Mouse (Mus musculus): ENCODE measurements around the gene Ppp6r2.

GRCm38 (mm10) chr15:89295580-89296165, 84.3 kb downstream of the Ppp6r2 start:
- TF ChIP-seq CTCF (IDR thresholded peaks at IDR 0.05; ENCODE audit: control insufficient read depth, insufficient read depth, low read length) (no peak), POLR2A (IDR thresholded peaks at IDR 0.05; ENCODE audit: borderline replicate concordance, control insufficient read depth, low read depth, low read length) (no peak)
